Mouse (Mus musculus): ENCODE data around the gene Pcbp4.

- TF ChIP-seq TAL1 (IDR thresholded peaks at IDR 0.05; ENCODE audit: low read length) (no peak), GATA1 (IDR thresholded peaks at IDR 0.05; ENCODE audit: low read length) (no peak)
These were observed 60.5 kb downstream of the Pcbp4 start for GRCm38 (mm10) chr9:106513566-106513965.

All from erythroblast, embryonic 14.5 days (primary cell).